Mouse (Mus musculus) ES-Bruce4 (cell line): Measurements from ENCODE around the gene Hdac9.

Source experiments
- CTCF ChIP-seq: IDR thresholded peaks from one replicate; pipeline ENCODE4 v1.8.1; 2011; ENCODE audit warnings: low read depth, low read length
- POLR2A ChIP-seq: IDR thresholded peaks from one replicate; pipeline ENCODE4 v1.8.1; 2011; ENCODE audit warnings: low read length; ENCODE audit not compliant: insufficient read depth

GRCm38 (mm10) chr12:34292346-34292745 lies 624.5 kb downstream of the Hdac9 start:
- TF ChIP-seq CTCF, result no peak
- no peak for TF ChIP-seq POLR2A
